Mouse (Mus musculus) lung, postnatal 0 days (tissue): ENCODE data around the gene Ctf1.

Experiments
- CTCF ChIP-seq: IDR thresholded peaks from 2 replicates; pipeline ENCODE4 v1.5.1; 2016; ENCODE audit warnings: antibody characterized with exemption, mild to moderate bottlenecking
- EP300 ChIP-seq: IDR thresholded peaks from 2 replicates; pipeline ENCODE4 v1.6.1; 2016; ENCODE audit warnings: antibody characterized with exemption, mild to moderate bottlenecking, control low read depth

DNA sequence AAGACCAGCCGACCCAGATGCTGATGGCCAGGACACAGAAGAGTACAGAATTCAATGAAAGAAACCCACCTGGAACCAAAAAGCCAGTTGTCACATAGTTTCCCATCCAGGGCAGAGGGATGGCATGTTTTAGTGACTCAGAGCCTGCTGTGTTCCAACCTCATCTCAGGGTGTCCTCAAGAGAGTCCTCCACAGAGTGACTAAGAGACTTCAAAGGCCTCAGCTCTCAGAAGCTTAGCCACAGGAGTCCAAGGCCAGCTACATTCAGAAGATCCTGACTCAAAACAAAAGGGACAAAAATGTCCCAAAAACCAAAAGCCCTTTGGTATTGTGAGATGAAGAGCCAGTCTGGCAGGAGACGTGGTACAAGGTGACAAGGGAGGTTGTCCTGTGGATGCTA lies 33.7 kb upstream of the Ctf1 start:
- TF ChIP-seq CTCF (no peak), EP300 (no peak)
